Mouse (Mus musculus) large intestine, adult 2 months (tissue): ENCODE results near the gene 2310061I04Rik. TPM values are rescaled to one million over a fixed set of nuclear protein-coding genes. Genes with fewer than 3 reads are reported as not detected.

ENCODE experiments used
- DNase-seq: peaks from one replicate; pipeline ENCODE4 v3.0.0-alpha.2; 2012; ENCODE audit warnings: low read depth, low spot score
- WGBS: fragments of 180-500 bp; shearing (Covaris S2); methylation state at CpG from one replicate; pipeline ENCODE4 v1.1.7; 2018; 5-methylcytosine and 5-hydroxymethylcytosine counted together
- polyA plus RNA-seq: library from polyadenylated mRNA; depleted of rRNA; stranded (reverse); fragments of >200 nt; gene quantifications from 2 replicates; pipeline ENCODE4 v1.2.3, GENCODE M21; 2012

The 2310061I04Rik gene
- polyA plus RNA-seq, 1 experiment: 76.6 TPM

GRCm38 (mm10) chr17:35873774-35874519 is 23.3 kb downstream of the 2310061I04Rik start:
- WGBS: 27% methylated on average over 21 of the region's 21 CpGs
- DNase-seq: no peak

GRCm38 (mm10) chr17:35870884-35871696 is 26.1 kb downstream of the 2310061I04Rik start:
- WGBS: 64% methylated on average over 8 of the region's 8 CpGs
- no peak for DNase-seq

GRCm38 (mm10) chr17:35870151-35870883 is 26.9 kb downstream of the 2310061I04Rik start:
- 39% methylated on average over 9 of the region's 9 CpGs for WGBS
- no peak for DNase-seq

GRCm38 (mm10) chr17:35869346-35870067 is 27.7 kb downstream of the 2310061I04Rik start:
- WGBS: 7% methylated on average over 7 of the region's 7 CpGs
- DNase-seq: no peak

GRCm38 (mm10) chr17:35868961-35869345 is 28.3 kb downstream of the 2310061I04Rik start:
- DNase-seq: no peak
- WGBS: 15% methylated on average over 7 of the region's 7 CpGs

- WGBS: 37% methylated on average over 17 of the region's 17 CpGs
- no peak for DNase-seq
These were observed 28.9 kb downstream of the 2310061I04Rik start for GRCm38 (mm10) chr17:35868165-35868820.

GRCm38 (mm10) chr17:35866911-35867890 is 30.0 kb downstream of the 2310061I04Rik start:
- no peak for DNase-seq
- 19% methylated on average over 26 of the region's 26 CpGs for WGBS

- no peak for DNase-seq
- WGBS: 1% methylated on average over 37 of the region's 38 CpGs
These were observed 30.9 kb downstream of the 2310061I04Rik start for GRCm38 (mm10) chr17:35866281-35866831.

GRCm38 (mm10) chr17:35865481-35866280 is 31.6 kb downstream of the 2310061I04Rik start, which contains the start of gene Ppp1r18:
Gene Ppp1r18, plus strand, starts transcription at chr17:35865593.
- DNase-seq: no peak
- under 1% methylated on average over 48 of the region's 48 CpGs for WGBS

- WGBS: 47% methylated on average over 10 of the region's 10 CpGs
- DNase-seq: no peak
These were observed 32.3 kb downstream of the 2310061I04Rik start for GRCm38 (mm10) chr17:35864832-35865353.

- WGBS: 1% methylated on average over 47 of the region's 47 CpGs
- no peak for DNase-seq
These were observed 35.9 kb downstream of the 2310061I04Rik start, which contains the start of gene Nrm for GRCm38 (mm10) chr17:35861198-35861857. Gene Nrm, plus strand, starts transcription at chr17:35861318.

- 3% methylated on average over 12 of the region's 12 CpGs for WGBS
- DNase-seq: no peak
These were observed 36.4 kb downstream of the 2310061I04Rik start for GRCm38 (mm10) chr17:35860831-35861197.

- no peak for DNase-seq
- 76% methylated on average over 2 of the region's 2 CpGs for WGBS
These were observed 37.4 kb downstream of the 2310061I04Rik start for GRCm38 (mm10) chr17:35859835-35860234.

GRCm38 (mm10) chr17:35859371-35859770 is 37.9 kb downstream of the 2310061I04Rik start:
- DNase-seq: no peak

GRCm38 (mm10) chr17:35850974-35851373 is 46.3 kb downstream of the 2310061I04Rik start:
- DNase-seq: no peak

More at GRCm38 (mm10) chr17:35859371-35859770, 37.9 kb downstream of the 2310061I04Rik start:
- WGBS: 98% methylated on average over 1 of the region's 1 CpGs

GRCm38 (mm10) chr17:35848112-35848511 is 49.1 kb downstream of the 2310061I04Rik start:
- no peak for DNase-seq
- 31% methylated on average over 1 of the region's 1 CpGs for WGBS

More at GRCm38 (mm10) chr17:35850974-35851373, 46.3 kb downstream of the 2310061I04Rik start:
- WGBS: 97% methylated on average over 3 of the region's 3 CpGs
